Mouse (Mus musculus): Measurements from ENCODE around the gene Mlh1.

GRCm38 (mm10) chr9:111270606-111271005, 985 bp downstream of the Mlh1 start:
- no peak for TF ChIP-seq GATA1 (IDR thresholded peaks at IDR 0.05; ENCODE audit: low read length)
- no peak for TF ChIP-seq TAL1 (IDR thresholded peaks at IDR 0.05; ENCODE audit: low read length)
